Mouse (Mus musculus) liver, postnatal 0 days (tissue): ENCODE data around the gene Pnpla7.
A peak's percentile ranks its signal among the peaks of the same experiment; 100 is the strongest.

Experiments used
- CTCF ChIP-seq: sonication (generic); IDR thresholded peaks from 2 replicates; pipeline ENCODE4 v1.5.1; 2016; ENCODE audit warnings: antibody characterized with exemption, low read depth
- EP300 ChIP-seq: IDR thresholded peaks from 2 replicates; pipeline ENCODE4 v1.6.1; 2016; ENCODE audit warnings: antibody characterized with exemption, low read depth, mild to moderate bottlenecking

DNA sequence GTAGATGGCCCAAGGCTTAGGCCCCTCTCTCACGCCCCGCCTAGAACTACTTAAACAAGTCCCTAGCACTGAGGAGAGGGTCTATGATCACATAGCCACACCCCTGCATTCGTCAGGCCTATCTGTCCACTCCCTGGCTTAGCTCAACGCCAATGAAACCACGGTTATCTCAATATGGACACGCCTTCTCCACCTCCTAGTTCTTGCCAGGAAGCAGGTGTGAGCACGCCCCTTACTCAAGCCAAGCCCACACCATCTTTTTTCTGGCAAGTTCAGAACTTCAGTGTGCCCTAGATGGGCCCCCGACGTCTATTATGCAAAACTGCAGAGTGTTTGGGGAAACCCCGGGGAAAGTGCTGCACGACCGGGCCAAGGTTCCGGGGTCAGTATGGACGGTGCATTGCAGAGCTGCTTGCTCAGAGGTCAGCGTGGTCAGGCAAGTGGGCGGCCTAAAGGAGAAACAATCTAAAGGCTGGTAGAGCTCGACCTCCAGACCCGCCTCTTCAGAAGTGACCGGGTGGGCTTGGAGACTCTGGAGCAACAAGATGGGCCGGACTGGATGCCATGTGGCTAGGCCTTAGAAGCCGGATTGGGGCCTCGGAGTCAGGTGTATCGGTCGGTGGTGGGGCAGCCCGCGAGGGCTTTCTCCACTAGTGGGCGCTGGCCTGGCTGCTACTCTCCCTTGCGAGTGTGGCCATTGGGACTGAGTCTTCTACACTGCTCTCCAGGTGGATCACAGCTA is 119.4 kb downstream of the Pnpla7 start, which contains the start of gene Noxa1:
- peak; percentile 41 for TF ChIP-seq CTCF
- TF ChIP-seq EP300, result no peak
